Mouse (Mus musculus) spleen, adult 2 months (tissue): ENCODE measurements around the gene Ghdc.

Experiments used
- CTCF ChIP-seq: fragments of 200-500 bp; IDR thresholded peaks from 2 replicates; pipeline ENCODE4 v1.5.1; 2011; ENCODE audit warnings: mild to moderate bottlenecking, inconsistent platforms; ENCODE audit not compliant: insufficient read depth, insufficient read length, insufficient replicate concordance; ENCODE audit errors: extremely low read depth
- POLR2A ChIP-seq: fragments of 200-500 bp; IDR thresholded peaks from 2 replicates; pipeline ENCODE4 v1.6.1; 2011; ENCODE audit warnings: low read depth, low read length, inconsistent platforms

GRCm38 (mm10) chr11:100789702-100790101, 18.9 kb upstream of the Ghdc start:
- TF ChIP-seq CTCF (no peak), POLR2A (no peak)
